Mouse (Mus musculus) lung, postnatal 0 days (tissue): ENCODE measurements around the gene Gtf2h3.

Experiments
- CTCF ChIP-seq: IDR thresholded peaks from 2 replicates; pipeline ENCODE4 v1.5.1; 2016; ENCODE audit warnings: antibody characterized with exemption, mild to moderate bottlenecking
- EP300 ChIP-seq: IDR thresholded peaks from 2 replicates; pipeline ENCODE4 v1.6.1; 2016; ENCODE audit warnings: antibody characterized with exemption, mild to moderate bottlenecking, control low read depth

DNA sequence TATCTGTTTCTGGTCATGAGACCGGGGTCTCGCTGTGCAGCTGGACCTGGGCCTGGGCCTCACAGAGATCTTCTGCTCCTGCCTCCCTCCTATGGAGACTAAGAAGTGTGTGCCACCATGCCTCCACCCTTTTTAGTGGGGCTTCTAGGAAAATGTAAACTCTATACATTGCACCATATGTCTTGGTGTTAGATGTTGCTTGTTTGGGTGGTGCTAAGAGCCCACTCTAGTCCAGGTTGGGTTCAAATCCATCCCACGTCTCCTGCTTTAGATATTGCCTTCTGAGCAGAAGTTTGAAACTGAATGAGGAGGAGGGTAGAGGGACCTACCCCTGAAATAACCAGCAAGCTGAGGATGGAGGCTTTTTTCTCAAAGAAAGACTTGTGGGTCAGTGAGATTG, 13.8 kb downstream of the Gtf2h3 start:
- TF ChIP-seq CTCF: no peak
- no peak for TF ChIP-seq EP300
